Mouse (Mus musculus) limb, embryonic 12.5 days (tissue): Measurements from ENCODE around the gene Llph. TPM values are rescaled to one million over a fixed set of nuclear protein-coding genes. Genes with fewer than 3 reads are reported as not detected.

Experiments
- ATAC-seq: fragments of 200-750 bp; cut with Nextera tagmentation; 2 replicates; pipeline ENCODE4 v1.8.0; 2017; ENCODE audit warnings: low read depth, moderate TSS enrichment; ENCODE audit not compliant: insufficient number of reproducible peaks, insufficient read depth, low FRiP score, low TSS enrichment
- H3K27ac ChIP-seq: fragments of 300-500 bp; sonication (generic); 2 replicates; pipeline ENCODE4 v1.5.1; 2016; ENCODE audit warnings: mild to moderate bottlenecking, moderate library complexity
- H3K27me3 ChIP-seq: fragments of 300-500 bp; sonication (generic); 2 replicates; pipeline ENCODE4 v1.6.1; 2016; ENCODE audit warnings: mild to moderate bottlenecking, moderate library complexity
- H3K36me3 ChIP-seq: fragments of 300-500 bp; sonication (generic); 2 replicates; pipeline ENCODE4 v1.6.1; 2016; ENCODE audit warnings: mild to moderate bottlenecking, moderate library complexity
- H3K4me1 ChIP-seq: fragments of 300-500 bp; sonication (generic); replicated peaks from 2 replicates; pipeline ENCODE4 v1.6.1; 2016
- H3K4me2 ChIP-seq: fragments of 300-500 bp; sonication (generic); 2 replicates; pipeline ENCODE4 v1.6.1; 2016; ENCODE audit warnings: mild to moderate bottlenecking, moderate library complexity
- H3K4me3 ChIP-seq: fragments of 300-500 bp; sonication (generic); replicated peaks from 2 replicates; pipeline ENCODE4 v1.5.1; 2016; ENCODE audit warnings: mild to moderate bottlenecking
- H3K9ac ChIP-seq: fragments of 300-500 bp; sonication (generic); replicated peaks from 2 replicates; pipeline ENCODE4 v1.6.1; 2016; ENCODE audit warnings: mild to moderate bottlenecking, moderate library complexity
- H3K9me3 ChIP-seq: fragments of 300-500 bp; sonication (generic); 2 replicates; pipeline ENCODE4 v1.6.1; 2016; ENCODE audit warnings: mild to moderate bottlenecking, moderate library complexity
- WGBS: fragments of 180-500 bp; shearing (Covaris S2); methylation state at CpG from one replicate; pipeline ENCODE4 v1.1.7; 2016; 5-methylcytosine and 5-hydroxymethylcytosine counted together
- polyA plus RNA-seq: library from polyadenylated mRNA; unstranded; fragments of >200 nt; fragmentation: Nextera tagmentation; extraction: Ambion mirVana; gene quantifications from 2 replicates; pipeline ENCODE4 v1.2.1, GENCODE M21; 2016

Gene Llph
- polyA plus RNA-seq, 1 experiment from 2014 or later: 47.7 TPM

DNA sequence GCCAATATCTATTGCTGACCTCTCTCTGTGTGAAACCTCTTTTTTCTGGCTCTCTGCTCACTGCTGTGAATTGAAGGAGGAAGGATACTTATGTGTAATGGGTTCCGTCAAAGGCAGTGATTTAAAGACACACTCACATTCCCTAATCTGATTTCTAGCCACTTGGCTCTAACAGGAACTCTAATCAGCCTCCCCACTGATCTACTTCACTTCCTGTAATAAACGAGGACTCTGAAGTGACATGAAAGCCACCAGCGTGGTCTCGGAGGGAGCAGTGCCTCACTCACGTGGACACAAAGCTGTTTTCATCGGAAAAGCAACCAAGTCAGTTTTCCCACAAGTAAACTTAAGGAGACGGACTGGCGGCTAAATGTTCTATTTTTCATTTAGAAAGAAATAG lies 25.9 kb downstream of the Llph start:
- peak overlapping the region; percentile 70 for H3K27ac ChIP-seq
- WGBS: 13% methylated on average over 8 of the region's 8 CpGs
- H3K9me3 ChIP-seq: peaks cover 4% of the 10 kb centered on the region; the same call in 1 of the 2 replicates
- H3K4me3 ChIP-seq: no peak overlapping the region
- peak overlapping the region; percentile 29 for H3K4me2 ChIP-seq
- peak overlapping the region; percentile 44; the same call in 1 of the 2 replicates for H3K9ac ChIP-seq
- peaks cover 5% of the 10 kb centered on the region; the same call in 1 of the 2 replicates for H3K27me3 ChIP-seq
- no peak for ATAC-seq
- peaks cover 49% of the 10 kb centered on the region for H3K4me1 ChIP-seq
- H3K36me3 ChIP-seq: no peaks in the 10 kb centered on the region

DNA sequence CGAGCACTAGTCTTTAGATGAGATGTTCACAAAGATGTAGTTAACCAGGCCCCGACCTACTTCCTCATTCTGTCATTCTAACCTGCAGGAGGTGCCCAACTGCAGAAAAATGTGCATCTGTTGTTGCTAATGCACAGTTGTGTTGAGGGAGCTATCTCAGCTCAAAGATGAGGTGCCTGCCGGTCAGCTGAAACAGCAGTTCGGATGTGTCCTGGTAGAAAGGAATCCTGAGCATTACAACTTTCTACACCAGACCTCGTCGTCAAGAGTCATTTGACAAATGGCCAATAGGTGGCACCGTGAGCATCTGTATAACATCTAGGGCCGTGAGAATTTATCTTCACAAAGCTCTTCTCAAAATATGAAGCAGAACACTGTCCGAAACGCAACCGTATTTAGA lies 30.4 kb downstream of the Llph start:
- Histone ChIP-seq H3K9ac (no peak overlapping the region), H3K4me3 (no peak overlapping the region), H3K4me1 (peaks cover 34% of the 10 kb centered on the region), H3K4me2 (no peak overlapping the region), H3K27ac (no peak overlapping the region), H3K36me3 (no peaks in the 10 kb centered on the region), H3K9me3 (no peaks in the 10 kb centered on the region), H3K27me3 (peaks cover 5% of the 10 kb centered on the region; the same call in 1 of the 2 replicates)
- no peak for ATAC-seq
- 29% methylated on average over 11 of the region's 11 CpGs for WGBS

DNA sequence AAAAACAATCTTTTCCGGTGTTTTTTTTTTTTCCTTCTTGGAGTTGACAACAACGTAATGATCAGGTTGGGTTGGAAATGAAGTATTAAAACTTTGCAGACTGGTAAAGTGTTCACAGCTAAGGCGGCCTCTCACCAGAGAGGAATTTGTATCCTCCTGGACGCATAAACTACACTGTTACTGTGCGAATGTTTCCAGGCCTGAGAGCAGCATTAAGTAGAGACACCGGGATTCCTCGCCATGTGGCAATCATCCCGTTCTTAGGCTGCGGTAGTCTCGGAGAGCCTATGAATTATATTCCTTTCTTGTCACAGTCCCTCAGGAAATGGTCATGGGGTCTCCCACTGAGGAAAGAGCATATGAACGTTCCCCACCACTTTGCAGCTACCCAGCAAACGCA lies 40.9 kb downstream of the Llph start:
- Histone ChIP-seq H3K4me1 (peaks cover 33% of the 10 kb centered on the region), H3K9me3 (no peaks in the 10 kb centered on the region), H3K9ac (no peak overlapping the region), H3K36me3 (no peaks in the 10 kb centered on the region), H3K27me3 (no peaks in the 10 kb centered on the region), H3K4me2 (0 out of 2 replicates have a peak overlapping the region, but pooled peaks have one; percentile 15), H3K27ac (peak overlapping the region; percentile 82), H3K4me3 (no peak overlapping the region)
- WGBS: 47% methylated on average over 12 of the region's 12 CpGs
- no peak for ATAC-seq

DNA sequence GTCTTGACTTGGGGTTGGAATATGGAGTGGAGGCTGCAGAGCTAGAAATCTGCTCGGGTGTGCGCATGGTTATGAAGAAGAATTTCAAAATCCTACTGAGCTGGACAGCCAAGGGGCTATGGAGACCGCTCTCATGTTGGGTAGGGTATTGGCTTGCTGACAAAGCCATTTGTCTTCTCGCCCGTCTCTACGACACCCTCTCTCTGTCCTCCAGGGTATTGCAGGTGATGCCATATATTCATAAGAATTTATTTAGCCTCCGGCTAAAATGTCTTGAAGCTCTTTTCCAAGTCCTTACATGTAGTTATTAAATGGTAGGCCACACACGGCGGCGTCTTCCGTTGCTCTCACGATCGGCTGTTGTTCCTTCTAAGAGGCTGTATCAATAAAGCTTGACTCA lies 43.1 kb downstream of the Llph start:
- ATAC-seq: no peak
- 94% methylated on average over 13 of the region's 13 CpGs for WGBS
- Histone ChIP-seq H3K36me3 (no peaks in the 10 kb centered on the region), H3K4me1 (peaks cover 55% of the 10 kb centered on the region), H3K27ac (no peak overlapping the region), H3K4me2 (no peak overlapping the region), H3K9me3 (no peaks in the 10 kb centered on the region), H3K9ac (no peak overlapping the region), H3K4me3 (no peak overlapping the region), H3K27me3 (no peaks in the 10 kb centered on the region)

DNA sequence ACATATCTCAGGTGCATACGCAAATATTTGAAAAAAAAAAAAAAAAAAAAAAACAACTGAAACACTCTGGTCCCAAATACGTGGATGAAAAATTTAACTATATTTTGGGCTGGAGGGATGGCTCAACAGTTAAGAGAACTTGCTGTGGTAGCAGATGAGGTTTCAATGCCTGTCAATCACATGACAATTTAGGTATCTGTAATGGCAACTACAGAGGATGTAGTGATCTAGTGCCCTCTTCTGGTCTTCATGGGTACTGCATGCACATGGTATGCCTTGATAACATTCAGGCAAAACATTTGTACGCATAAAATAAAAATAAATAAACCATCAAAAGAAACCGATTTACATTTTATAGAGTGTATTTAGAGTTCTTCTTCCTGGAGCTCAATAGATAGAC lies 43.9 kb downstream of the Llph start:
- Histone ChIP-seq H3K27ac (no peak overlapping the region), H3K4me2 (no peak overlapping the region), H3K4me1 (peaks cover 62% of the 10 kb centered on the region), H3K36me3 (no peaks in the 10 kb centered on the region), H3K9me3 (no peaks in the 10 kb centered on the region), H3K4me3 (no peak overlapping the region), H3K27me3 (no peaks in the 10 kb centered on the region), H3K9ac (no peak overlapping the region)
- WGBS: 81% methylated on average over 4 of the region's 4 CpGs
- no peak for ATAC-seq

DNA sequence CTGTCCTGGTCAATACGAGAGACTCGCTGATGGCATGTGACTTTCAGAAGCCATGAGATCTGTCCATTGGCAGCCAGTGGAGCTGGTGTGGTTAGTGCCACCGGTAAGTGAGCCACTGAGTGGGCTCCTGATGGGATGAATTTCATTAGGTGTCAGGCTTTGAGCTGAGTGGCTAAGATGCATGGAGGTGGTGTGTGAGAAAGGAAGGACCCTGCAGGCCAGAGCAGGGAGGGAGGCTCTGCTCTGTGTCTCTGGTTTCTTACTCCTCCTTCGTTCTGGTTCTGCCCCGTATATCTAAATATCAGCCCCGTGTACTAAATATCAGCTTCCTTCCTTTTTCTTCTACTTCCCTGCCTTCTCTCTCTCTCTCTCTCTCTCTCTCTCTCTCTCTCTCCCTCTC lies 44.4 kb downstream of the Llph start:
- no peaks in the 10 kb centered on the region for H3K36me3 ChIP-seq
- WGBS: 51% methylated on average over 6 of the region's 6 CpGs
- H3K4me2 ChIP-seq: peak overlapping the region; percentile 57
- no peak overlapping the region for H3K4me3 ChIP-seq
- no peak for ATAC-seq
- H3K4me1 ChIP-seq: peaks cover 66% of the 10 kb centered on the region
- peak overlapping the region; percentile 95 for H3K27ac ChIP-seq
- peak overlapping the region; percentile 44; the same call in 1 of the 2 replicates for H3K9ac ChIP-seq
- H3K9me3 ChIP-seq: no peaks in the 10 kb centered on the region
- H3K27me3 ChIP-seq: no peaks in the 10 kb centered on the region

DNA sequence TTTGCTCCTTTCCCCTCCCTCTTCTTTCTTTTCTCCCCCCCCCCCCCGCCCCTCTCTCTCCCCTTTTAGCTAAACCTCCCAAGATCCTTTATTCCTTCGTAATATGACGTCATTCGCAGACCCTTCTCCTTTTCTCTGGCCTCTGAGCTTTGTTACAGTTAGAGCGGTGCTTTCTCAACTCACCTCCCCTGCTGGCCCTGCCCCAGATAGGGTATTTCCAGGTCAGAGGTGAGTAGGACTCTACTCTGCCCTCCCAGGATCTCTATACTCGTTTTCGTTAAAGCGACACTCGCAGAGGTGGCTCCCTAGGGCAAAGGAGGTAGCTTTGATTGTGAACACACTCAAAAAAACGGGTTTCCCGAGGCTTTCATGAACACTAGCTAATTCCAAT lies 45.0 kb downstream of the Llph start:
- Histone ChIP-seq H3K27me3 (no peaks in the 10 kb centered on the region), H3K27ac (peak overlapping the region; percentile 95), H3K9ac (peak overlapping the region; percentile 44; the same call in 1 of the 2 replicates), H3K4me3 (peak overlapping the region; percentile 14), H3K4me2 (peak overlapping the region; percentile 57), H3K9me3 (no peaks in the 10 kb centered on the region), H3K36me3 (no peaks in the 10 kb centered on the region), H3K4me1 (peaks cover 72% of the 10 kb centered on the region)
- ATAC-seq: no peak
- 12% methylated on average over 10 of the region's 11 CpGs for WGBS

DNA sequence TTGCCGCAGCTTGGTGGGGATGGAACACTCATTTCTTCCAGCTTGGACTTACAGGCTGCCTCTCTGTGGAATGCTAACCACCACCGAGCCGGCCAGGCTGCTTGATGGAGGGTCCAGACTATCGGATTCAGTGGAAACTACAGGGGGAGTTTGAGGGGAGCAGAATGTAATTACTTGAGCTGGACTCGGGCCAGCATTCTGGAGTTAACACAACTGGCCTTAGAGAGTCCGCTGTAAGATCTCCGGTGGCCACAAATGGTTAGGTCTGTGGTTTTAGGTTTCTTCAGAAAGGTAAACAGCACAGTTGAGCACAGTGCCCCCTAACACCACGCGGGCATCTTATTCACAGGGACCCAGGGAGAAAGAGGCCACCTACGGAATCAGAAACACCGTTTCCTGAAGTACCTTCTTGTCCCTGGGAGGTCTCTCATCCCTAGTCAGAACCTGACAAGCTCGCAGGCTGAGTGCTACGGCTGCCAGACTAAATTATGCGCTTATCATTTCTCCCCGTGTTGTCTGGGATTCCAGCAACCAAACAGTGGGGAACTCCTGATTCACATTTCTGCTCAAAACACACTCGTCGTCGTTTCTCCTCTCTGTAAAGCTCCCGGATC lies 45.5 kb downstream of the Llph start:
- ATAC-seq: peak; percentile 74
- no peaks in the 10 kb centered on the region for H3K27me3 ChIP-seq
- H3K4me3 ChIP-seq: peak overlapping the region; percentile 14
- H3K4me1 ChIP-seq: peaks cover 72% of the 10 kb centered on the region
- H3K9ac ChIP-seq: peak overlapping the region; percentile 44; the same call in 1 of the 2 replicates
- peak overlapping the region; percentile 95 for H3K27ac ChIP-seq
- H3K36me3 ChIP-seq: no peaks in the 10 kb centered on the region
- H3K4me2 ChIP-seq: peak overlapping the region; percentile 57
- H3K9me3 ChIP-seq: no peaks in the 10 kb centered on the region
- WGBS: 10% methylated on average over 19 of the region's 19 CpGs

DNA sequence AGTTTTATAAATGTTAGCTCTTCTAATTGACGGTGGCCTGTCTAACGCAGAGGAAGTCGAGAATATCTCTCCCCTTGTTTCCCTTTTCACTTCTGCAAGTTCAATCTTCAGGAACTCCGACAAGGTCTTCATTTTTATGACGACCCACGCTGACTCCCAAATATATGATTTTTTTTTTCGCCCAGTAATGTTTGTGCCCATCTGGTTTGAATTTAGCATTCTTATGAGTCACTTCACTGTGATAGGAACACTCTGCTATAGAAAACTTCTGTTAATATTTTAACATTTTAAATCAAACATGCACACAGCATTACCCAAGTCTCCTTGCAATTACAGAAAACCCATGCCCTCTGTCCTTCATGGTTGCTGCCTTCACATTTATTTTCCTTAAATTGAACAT lies 46.5 kb downstream of the Llph start:
- peak overlapping the region; percentile 95 for H3K27ac ChIP-seq
- H3K4me1 ChIP-seq: peaks cover 64% of the 10 kb centered on the region
- H3K9ac ChIP-seq: no peak overlapping the region
- no peak for ATAC-seq
- H3K4me2 ChIP-seq: peak overlapping the region; percentile 57; the same call in 1 of the 2 replicates
- H3K36me3 ChIP-seq: no peaks in the 10 kb centered on the region
- WGBS: 18% methylated on average over 7 of the region's 7 CpGs
- H3K9me3 ChIP-seq: no peaks in the 10 kb centered on the region
- H3K27me3 ChIP-seq: no peaks in the 10 kb centered on the region
- no peak overlapping the region for H3K4me3 ChIP-seq

DNA sequence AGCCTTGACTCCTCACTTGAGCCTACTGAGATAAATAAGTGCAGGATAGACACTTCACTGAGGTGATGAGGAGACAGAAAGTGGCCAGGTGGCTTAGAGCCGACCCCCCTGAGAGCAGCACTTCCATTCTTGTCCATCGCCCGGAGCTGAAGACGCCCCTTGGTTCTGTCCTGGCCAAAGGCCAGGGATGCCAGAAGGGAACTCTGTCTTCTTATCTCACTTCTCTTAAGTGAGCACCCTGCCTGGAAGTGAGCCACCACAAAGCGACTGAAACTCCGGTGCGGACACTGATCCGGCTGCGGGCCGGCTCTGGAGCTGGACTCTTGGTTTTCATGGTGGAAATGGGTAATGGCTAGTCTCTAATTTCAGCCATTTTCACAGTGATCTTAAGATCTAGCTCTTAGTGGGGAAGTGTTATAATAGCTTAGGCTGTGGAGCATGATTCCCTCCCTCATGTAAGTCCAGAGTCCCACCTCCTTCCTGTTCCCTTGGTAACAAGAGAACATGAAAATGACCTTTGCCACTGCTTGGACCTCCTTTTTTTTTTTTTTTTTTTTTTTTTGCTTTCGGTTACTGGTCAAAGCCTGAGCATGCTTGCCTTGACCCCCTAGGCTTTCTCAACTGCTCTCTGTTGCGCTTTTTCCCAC lies 52.7 kb downstream of the Llph start:
- 0 out of 2 replicates have a peak overlapping the region, but pooled peaks have one; percentile 53 for H3K27ac ChIP-seq
- 84% methylated on average over 12 of the region's 12 CpGs for WGBS
- H3K4me1 ChIP-seq: peaks cover 46% of the 10 kb centered on the region
- no peaks in the 10 kb centered on the region for H3K9me3 ChIP-seq
- no peak overlapping the region for H3K9ac ChIP-seq
- no peaks in the 10 kb centered on the region for H3K36me3 ChIP-seq
- no peaks in the 10 kb centered on the region for H3K27me3 ChIP-seq
- no peak overlapping the region for H3K4me2 ChIP-seq
- no peak for ATAC-seq
- no peak overlapping the region for H3K4me3 ChIP-seq

DNA sequence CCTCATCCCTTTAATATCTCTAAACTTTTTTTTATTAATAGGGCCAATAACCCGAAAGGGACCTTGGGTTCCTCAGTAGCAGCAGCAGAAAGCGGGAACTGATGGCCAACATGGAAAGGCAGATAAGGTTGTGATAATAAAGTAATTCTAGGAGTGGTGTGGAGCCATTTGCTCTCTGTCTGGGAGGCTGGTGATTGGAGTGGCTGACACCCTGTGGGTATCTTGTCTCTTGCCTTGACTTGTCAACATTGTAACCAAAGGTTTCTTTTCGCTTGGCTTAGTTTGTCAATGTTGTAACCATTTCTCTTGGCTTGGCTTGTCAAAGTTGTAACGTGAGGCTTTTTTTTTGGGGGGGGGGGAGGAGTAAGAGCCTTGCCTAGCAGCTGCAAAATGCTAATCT lies 53.5 kb downstream of the Llph start:
- no peak for ATAC-seq
- no peak overlapping the region for H3K9ac ChIP-seq
- H3K4me1 ChIP-seq: peaks cover 45% of the 10 kb centered on the region
- H3K36me3 ChIP-seq: no peaks in the 10 kb centered on the region
- H3K4me2 ChIP-seq: no peak overlapping the region
- H3K4me3 ChIP-seq: no peak overlapping the region
- WGBS: 53% methylated on average over 4 of the region's 4 CpGs
- no peaks in the 10 kb centered on the region for H3K27me3 ChIP-seq
- no peaks in the 10 kb centered on the region for H3K9me3 ChIP-seq
- no peak overlapping the region for H3K27ac ChIP-seq
